Mouse (Mus musculus): ENCODE results near the gene Ripply3.

Ripply3 gene

DNA sequence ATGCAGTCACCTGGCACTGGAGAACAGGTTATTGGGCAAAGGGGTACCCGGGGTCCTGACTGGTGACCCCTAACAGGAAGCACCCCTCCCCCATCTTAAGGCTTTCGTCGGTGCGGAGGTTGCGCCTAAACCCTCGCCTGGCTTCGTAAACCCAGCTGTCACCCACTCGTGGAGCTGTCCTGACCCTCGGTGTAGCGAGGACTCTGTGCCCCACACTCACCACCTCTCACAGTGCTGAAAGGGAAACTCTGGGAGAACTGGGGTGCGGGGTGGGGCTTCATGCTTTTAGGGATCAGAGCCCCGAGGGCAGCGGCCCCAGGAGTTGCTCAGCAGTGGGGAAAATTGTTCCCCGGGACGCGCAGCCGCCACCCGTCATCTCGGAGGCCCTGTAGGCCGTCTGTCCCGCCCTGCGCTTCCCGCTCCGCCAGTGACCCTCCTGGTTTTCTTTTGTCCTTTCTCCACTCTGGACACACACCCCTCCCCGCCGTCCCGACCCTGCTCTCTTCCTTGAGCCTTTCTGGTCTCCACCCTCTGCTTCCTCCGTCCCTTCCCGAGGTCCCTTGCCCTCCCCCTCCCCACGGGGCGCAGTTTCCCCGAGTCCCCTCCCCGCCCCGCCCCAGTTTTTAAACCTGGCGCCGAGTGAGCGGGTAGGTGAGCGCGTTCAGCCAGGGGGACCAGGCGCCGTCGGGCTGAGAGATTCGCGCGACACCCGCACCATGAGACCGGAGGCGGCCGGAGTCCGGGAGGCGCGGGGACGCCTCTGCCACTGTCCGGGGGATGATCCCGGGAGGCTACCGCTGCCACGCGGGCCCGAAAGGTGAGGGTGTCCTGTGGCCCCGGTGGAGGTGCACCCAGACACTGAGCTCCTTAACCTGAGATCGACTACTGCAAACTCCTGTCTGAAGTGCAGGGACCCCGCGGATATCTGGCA lies at the start of gene Ripply3:
Gene Ripply3 (plus strand): TSS at position 640 of the 931 bp plus-strand sequence.
- peak; percentile 61 for DNase-seq (ENCODE audit: inconsistent ontology term)

DNA sequence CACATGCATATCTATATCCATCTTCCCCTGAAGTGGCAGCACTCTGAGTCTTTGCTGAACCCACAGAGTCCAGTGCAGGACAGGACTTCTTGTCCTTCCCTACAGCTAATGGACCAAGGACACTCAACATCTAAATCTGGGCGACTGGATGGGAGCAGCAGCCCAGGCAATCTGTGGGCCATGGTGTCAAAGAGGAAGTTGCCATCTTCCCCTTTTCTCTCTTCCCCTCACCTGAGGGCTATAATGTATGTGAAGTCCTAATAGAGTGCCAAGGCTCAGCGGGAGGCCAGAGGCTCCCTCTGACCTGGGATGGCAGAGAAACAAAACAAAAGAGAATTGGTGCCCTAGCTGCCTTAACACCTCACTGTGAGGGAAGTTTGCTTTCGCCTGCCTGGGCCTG lies 44.2 kb upstream of the Ripply3 start:
- DNase-seq (ENCODE audit: inconsistent ontology term), result no peak

DNA sequence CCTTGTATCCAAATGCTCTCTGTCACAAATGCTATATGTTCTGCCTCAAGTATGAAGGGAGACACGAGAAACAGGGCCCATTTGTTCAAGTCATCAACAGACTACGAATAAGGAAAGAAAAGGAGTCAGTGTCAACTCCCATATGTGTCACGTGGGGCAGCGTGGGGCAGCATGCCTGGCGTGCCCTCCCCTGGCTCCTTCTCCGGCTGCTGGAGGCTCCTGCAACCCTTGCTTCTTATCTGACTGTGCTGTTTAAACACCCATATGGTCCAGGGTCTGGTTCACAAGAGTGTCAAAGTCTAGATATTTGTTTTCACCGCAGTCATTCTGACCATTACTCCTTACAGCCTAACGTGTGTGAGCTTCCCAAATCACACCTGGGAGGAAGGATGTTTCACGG lies 40.4 kb upstream of the Ripply3 start:
- DNase-seq (ENCODE audit: inconsistent ontology term), result no peak

DNA sequence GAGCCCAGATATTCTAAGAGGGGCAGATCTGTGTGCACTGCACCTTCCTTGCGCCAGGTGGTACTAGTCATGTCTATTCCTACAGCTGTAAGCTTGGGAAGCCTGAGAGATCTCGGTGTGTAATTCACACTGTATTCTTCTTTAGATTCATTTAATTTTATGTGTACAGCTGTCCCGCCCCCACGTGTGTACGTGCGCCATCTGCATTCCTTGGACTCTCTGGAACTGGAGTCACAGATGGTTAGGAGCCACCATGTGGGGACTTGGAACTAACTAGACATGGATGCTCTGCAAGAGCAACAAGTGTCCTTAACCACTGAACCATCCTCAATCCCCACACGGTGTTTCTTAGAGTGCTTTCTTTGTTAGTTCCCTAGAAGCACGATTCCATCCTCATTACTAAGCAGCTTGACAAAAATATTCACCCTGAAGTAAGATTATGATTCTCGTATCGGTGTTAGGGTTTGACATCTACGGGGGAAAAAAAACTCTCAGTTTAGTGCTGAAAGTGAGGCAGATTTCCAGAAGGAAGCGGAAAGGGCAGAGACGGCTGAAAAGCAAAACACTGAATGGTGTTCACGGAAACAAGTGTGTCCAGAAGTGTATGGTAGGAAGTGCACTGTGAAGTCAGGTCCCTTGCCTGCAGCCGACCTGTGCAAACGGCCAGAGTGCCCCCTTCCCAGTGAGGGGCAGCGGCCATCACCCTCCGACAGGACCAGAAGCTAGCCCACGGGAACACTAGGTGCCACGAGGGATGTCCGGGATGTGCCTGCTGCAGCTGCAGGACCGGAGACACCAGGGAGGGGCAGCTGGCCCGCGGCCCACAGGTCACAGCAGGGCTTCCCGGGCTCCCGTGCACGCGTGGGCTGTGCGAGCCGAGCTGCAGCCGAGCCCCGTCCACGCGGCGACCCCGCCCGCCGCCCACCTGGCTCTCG lies 38.8 kb upstream of the Ripply3 start:
- peak; percentile 30 for DNase-seq (ENCODE audit: inconsistent ontology term)

GRCm38 (mm10) chr16:94290073-94290999 lies 37.9 kb upstream of the Ripply3 start:
- DNase-seq (ENCODE audit: inconsistent ontology term), result peak; percentile 80

DNA sequence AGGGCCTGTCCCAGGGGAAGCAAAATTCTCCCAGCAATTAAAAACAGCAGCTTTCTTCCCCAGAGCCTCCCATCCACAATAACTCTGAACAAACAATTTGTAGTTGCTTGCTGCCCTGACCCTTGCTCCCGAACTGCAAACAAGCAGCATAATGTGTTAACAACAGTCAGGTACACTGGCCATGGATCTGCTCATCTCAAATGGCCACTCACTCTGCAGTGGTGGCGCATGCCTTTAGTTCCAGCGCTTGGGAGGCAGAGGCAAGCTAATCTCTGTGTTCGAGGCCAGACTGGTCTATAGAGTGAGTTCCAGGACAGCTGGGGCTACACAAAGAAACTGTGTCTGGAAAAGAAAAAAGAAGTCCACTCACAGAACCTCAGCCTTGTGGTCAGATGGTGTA lies 37.1 kb upstream of the Ripply3 start:
- no peak for DNase-seq (ENCODE audit: inconsistent ontology term)

DNA sequence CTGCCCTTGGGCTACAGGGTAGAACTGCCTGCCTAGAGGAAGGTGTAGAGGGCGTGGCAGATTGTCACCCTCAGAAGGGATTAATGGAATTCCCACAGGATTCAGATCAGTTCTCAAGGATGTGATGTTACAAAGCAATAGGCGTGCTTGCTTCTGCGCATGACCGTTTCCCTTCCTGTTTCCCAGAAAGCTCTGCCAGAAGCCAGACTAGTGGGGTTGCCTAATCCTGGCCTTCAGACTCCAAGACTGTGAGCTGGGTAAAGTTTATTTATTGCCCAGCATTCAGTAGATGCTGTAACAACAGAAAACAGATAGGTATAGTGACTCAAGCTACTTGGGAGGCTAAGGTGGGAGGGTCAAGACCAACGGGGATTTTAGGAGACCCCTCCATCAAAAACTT lies 30.1 kb upstream of the Ripply3 start:
- no peak for DNase-seq (ENCODE audit: inconsistent ontology term)

- DNase-seq (ENCODE audit: inconsistent ontology term), result no peak
Measured at GRCm38 (mm10) chr16:94299210-94299609, 29.0 kb upstream of the Ripply3 start.

DNA sequence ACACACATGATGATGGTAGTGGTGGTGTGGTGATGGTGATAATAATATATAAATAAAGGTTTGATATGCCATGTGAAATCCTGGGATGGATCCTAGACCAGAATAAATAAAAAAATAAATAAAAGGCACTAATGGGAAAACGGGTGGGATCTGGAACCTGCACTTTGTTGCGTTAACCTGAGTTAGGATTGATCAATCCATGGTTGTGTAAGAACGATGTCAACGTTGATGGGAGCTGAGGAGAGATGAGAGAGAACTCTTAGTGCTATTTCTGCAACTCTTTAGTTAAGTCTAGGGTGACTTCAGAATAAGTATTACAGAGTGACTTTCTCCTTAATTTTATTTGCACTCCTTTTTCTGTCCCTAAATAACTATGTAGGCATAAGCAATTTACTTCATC lies 27.0 kb upstream of the Ripply3 start:
- no peak for DNase-seq (ENCODE audit: inconsistent ontology term)

DNA sequence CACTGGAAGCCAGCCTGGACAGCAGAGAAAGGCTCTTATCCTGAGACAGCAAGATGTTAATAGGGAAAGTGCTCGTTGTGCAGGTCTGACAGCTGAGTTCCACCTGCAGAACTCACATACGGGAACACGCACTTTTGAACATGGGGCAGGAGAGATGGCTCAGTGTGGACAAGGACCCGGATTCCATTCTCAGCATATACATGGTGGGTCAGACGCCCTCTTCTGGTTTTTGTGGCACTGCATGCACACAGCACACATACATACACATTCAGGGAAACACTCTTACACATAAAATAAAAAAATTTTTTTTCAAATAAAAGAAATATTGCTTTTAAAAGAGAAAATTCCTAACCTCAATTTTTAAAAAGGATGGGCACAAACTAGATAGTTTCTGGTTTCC lies 26.5 kb upstream of the Ripply3 start:
- no peak for DNase-seq (ENCODE audit: inconsistent ontology term)

GRCm38 (mm10) chr16:94302274-94303202 lies 25.7 kb upstream of the Ripply3 start:
- DNase-seq (ENCODE audit: inconsistent ontology term), result peak; percentile 57

DNA sequence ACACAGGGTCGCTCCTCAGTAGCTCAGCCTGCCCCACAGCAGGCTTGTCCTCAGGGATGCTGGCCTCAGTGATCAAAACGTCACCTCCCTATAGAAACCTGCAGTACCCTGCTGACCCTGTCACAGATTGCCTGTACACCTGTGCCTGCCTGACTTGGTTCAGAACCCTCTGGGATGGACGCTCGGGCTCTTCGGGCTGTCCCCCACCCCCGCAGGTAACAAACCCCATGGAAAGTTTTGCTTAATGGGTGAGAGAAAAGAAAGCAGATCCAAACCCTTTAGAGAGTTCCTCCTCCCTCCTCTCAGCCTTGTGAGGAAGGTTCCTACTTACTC lies 25.1 kb upstream of the Ripply3 start:
- DNase-seq (ENCODE audit: inconsistent ontology term), result no peak

GRCm38 (mm10) chr16:94307526-94307925 lies 20.7 kb upstream of the Ripply3 start:
- DNase-seq (ENCODE audit: inconsistent ontology term), result peak; percentile 55

- peak; percentile 61 for DNase-seq (ENCODE audit: inconsistent ontology term)
Measured at GRCm38 (mm10) chr16:94307942-94308341, 20.3 kb upstream of the Ripply3 start.

DNA sequence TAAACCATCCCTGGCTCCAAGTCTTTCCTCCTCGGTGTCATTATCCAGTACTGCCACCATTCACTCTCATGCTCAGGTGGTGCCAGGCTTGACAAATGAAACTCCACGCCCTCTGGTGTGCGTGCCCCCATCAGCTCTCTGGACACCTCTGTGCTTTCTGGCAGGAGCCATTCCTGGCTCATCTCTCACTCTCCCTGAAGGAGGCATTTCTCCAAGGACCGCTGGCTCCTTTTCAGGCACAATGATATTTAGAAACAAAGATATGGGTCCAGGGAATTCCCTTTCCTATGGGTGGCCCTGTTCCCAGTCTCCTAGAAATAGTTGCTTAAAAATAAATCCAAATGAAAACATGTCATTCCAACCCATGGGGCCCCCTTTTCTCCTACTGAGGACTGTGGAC lies 19.2 kb upstream of the Ripply3 start:
- DNase-seq (ENCODE audit: inconsistent ontology term), result no peak

GRCm38 (mm10) chr16:94311416-94311815 lies 16.8 kb upstream of the Ripply3 start:
- DNase-seq (ENCODE audit: inconsistent ontology term), result no peak

GRCm38 (mm10) chr16:94311931-94312330 lies 16.3 kb upstream of the Ripply3 start:
- no peak for DNase-seq (ENCODE audit: inconsistent ontology term)

- peak; percentile 98 for DNase-seq (ENCODE audit: inconsistent ontology term)
Measured at GRCm38 (mm10) chr16:94312663-94313228, 15.5 kb upstream of the Ripply3 start.

- DNase-seq (ENCODE audit: inconsistent ontology term), result no peak
Measured at GRCm38 (mm10) chr16:94313229-94314030, 14.8 kb upstream of the Ripply3 start, which contains the start of gene Hlcs. Gene Hlcs (minus strand): TSS chr16:94313571.
